Mouse (Mus musculus): ENCODE measurements at regions not wholly inside any gene's neighbourhood (a gene's known extent, or its start where the extent isn't known, plus 50 kb on each side); places are given as distances from the start of the nearest gene placed in this dataset.

DNA sequence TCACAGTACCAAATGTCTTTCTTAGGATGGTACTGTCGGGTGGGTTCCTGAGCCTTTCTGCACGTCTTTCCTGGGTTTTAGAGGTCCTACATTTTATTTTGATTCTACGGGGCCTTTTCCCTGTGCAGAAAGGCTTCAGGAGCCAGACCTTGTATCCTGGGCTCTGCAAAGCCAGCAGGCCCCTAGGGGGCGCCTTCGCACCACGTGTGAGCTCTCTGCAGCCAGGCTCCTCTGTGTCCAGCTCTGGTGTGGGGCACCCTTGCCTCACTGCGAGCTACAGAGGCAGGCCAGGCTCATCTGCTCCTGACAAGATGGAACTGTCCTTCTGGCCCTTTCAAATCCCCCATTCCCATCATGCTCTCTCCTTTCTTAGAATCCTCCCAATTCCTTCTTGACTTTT lies 53.3 kb upstream of the Usp3 start:
- DNase-seq (ENCODE audit: low read depth), result peak; percentile 86

DNA sequence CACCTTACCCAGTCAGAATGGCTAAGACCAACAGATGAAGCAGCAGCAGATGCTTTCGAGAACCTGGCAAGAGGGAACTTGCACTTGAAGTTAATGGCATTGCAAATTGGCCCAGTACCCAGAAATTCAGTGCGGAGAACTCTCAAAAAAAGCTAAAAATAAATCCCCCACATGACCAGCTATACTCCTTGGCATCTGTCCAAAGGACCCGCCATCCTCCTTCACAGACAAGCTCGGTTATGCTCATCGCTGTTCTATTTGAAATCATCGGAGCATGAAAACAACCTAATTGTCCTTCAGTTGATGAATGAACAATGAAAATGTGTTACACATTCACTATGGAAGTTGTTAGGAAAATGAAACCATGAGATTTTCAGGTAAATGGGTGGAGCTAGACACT lies 58.4 kb upstream of the Usp3 start:
- DNase-seq (ENCODE audit: low read depth), result no peak

DNA sequence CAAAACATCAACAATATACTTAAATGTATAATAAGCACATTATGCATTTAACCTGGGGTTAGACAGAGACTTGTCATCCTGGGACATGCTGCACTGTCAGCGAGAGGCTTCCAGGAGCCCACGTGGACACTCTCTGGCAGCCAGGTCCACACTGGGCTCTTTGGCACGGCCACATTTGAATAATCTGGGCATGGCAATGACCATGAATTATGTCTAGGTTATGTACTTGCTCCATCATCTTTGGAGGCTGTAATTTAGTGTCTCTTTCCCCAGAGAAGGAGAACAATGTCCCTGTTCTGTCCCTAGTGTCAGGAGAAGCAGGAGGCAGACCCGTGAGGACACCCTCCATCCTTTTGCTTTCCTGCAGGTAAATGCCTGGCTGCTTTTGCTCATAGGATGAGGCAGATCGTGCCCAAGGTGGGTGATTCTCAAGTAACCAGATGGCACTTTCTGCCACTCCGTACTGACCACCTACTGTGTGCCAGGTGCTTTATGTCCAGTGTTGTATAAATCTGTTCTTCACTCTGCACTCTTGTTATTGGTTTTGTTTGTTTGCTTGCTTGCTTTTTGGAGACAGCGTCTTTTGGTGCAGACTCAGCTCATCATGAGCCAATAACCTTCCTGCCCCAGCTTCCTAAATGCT lies 56.2 kb upstream of the Car12 start:
- DNase-seq (ENCODE audit: low read depth), result no peak

DNA sequence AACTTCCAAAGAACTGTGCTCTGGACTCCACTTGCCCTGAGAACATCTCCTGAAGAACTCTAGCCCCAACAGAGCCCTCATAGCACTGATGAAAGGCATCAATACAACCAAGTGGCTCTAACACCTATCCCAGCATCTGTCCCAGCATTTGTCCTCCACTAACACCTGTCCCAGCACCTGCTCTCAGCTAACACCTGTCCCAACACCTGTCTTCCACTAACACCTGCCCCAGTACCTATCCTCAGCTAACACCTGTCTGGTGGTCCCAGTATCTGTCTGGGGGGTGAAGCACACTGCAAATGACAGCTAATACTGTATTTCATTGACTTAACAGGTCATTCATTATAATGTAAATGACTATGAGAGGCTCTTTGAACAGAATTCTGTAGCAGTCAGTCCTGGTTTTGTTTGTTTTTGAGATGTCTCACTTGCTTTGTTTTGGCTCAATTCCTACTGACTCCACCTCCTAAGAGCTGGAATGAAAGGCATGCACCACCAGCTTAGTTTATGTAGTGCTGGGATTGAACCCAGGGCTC lies 54.7 kb upstream of the Car12 start:
- no peak for DNase-seq (ENCODE audit: low read depth)

DNA sequence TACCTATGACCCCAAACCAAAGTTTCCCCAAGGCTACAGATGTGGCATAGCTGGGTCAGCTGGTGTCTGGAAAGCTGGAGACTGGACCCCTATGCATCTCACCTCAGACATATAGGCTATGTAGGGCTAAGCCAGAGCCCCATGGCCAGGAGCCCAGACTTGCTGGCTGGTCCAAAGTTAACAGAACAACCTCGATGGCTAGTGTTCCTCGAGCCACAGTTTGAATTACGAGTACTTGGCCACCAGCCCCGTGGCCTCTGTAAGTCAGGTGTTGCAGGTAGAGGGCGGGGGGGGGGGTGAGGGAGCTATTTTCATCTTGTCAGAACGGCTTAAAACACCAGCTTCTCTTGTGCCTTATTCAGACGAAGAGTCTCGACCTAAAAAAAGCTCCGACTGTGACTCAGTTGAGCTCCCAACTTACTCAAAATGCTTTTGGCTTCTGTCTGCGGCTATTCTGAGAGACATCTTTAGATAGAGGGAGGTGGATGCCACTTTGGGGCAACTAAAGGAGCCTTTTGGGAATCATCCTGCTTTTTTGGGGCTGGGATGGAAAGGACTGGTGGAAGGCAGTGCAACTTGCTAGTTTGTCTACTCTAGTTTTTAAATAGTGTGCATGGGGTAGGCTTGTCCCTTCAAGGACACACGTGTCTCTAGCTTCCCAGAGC lies 53.6 kb upstream of the Car12 start:
- DNase-seq (ENCODE audit: low read depth), result no peak

DNA sequence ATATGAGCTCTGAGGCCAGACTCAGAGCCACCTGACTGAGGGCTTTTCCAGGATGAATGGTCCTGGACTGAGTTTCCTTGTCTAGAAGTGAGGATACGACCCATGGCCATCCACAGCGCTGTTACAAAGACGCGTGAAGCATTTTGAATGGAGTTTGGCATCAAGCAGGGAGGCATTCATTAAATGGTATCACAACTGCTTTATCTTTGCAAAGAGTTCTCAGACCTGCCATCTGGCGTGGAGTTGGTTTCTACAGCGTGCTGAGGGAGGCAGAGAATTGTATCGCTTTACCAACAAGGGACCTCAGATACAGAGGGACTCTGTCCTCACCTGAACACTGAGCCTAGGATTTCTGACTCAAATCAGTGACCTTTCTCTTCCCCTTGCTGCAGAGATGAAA lies 51.9 kb upstream of the Car12 start:
- DNase-seq (ENCODE audit: low read depth), result no peak

DNA sequence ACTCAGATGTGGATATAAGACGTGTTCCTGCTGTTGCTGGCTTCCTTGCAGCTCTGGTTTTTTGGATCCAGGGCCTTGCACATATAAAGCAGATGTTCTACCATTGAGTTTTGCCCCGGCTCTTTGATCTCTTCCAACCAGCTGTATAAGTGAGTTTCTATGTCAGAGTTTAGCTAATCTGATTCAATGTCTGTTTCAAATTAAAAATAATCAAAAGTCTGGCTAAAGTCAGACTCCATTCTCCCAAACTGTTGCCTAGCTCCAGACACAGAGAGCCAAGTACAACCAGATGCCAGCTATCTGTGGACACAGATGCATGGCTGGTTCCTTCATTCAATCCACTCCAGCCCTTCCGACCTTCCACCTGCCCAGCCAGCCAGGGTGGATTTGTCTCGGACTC lies 51.0 kb upstream of the Car12 start:
- DNase-seq (ENCODE audit: low read depth), result no peak

Measured in 416B (cell line).